Mouse (Mus musculus): ENCODE data around the gene Pex6. TPM values are rescaled to one million over a fixed set of nuclear protein-coding genes. Genes with fewer than 3 reads are reported as not detected.

Pex6 gene
- total and polyA plus RNA-seq, 2 experiments from 2014 or later, result 6.5 to 22.2 TPM

GRCm38 (mm10) chr17:46772404-46773277 lies 61.4 kb downstream of the Pex6 start, which contains the start of gene 2310039H08Rik:
Gene 2310039H08Rik (plus strand): TSS chr17:46772635.
- WGBS, result under 1% methylated on average over 50 of the region's 50 CpGs
- DNase-seq (ENCODE audit: low spot score) (peak; percentile 86), ATAC-seq (ENCODE audit: insufficient read depth, low read depth) (peak; percentile 91)
- peak within 1 kb of the TSS; percentile 77 for H3K9ac ChIP-seq (replicated peaks; ENCODE audit: low read depth, low read length)
- peak; percentile 3; the same call in 1 of the 2 replicates for TF ChIP-seq EP300 (IDR thresholded peaks at IDR 0.05; ENCODE audit: low read depth)
- TF ChIP-seq CTCF (IDR thresholded peaks at IDR 0.05; ENCODE audit: low read depth), result no peak
- no peaks in the 10 kb centered on the region for H3K4me1 ChIP-seq (ENCODE audit: control insufficient read depth, insufficient read depth)
- H3K4me3 ChIP-seq (ENCODE audit: low read depth, low read length), result peak within 1 kb of the TSS; percentile 97
- peaks cover 33% of the 10 kb centered on the region for H3K36me3 ChIP-seq (replicated peaks; ENCODE audit: control insufficient read depth, insufficient read depth, low read length)
- H3K27ac ChIP-seq (ENCODE audit: low read depth), result peak within 1 kb of the TSS; percentile 88
- H3K9me3 ChIP-seq (replicated peaks; ENCODE audit: control insufficient read depth, low read length), result no peaks in the 10 kb centered on the region
- peak within 1 kb of the TSS; percentile 97 for H3K4me2 ChIP-seq (ENCODE audit: low read depth, low read length)
- no peaks in the 10 kb centered on the region for H3K27me3 ChIP-seq (ENCODE audit: control insufficient read depth, insufficient read depth, low read length)

DNA sequence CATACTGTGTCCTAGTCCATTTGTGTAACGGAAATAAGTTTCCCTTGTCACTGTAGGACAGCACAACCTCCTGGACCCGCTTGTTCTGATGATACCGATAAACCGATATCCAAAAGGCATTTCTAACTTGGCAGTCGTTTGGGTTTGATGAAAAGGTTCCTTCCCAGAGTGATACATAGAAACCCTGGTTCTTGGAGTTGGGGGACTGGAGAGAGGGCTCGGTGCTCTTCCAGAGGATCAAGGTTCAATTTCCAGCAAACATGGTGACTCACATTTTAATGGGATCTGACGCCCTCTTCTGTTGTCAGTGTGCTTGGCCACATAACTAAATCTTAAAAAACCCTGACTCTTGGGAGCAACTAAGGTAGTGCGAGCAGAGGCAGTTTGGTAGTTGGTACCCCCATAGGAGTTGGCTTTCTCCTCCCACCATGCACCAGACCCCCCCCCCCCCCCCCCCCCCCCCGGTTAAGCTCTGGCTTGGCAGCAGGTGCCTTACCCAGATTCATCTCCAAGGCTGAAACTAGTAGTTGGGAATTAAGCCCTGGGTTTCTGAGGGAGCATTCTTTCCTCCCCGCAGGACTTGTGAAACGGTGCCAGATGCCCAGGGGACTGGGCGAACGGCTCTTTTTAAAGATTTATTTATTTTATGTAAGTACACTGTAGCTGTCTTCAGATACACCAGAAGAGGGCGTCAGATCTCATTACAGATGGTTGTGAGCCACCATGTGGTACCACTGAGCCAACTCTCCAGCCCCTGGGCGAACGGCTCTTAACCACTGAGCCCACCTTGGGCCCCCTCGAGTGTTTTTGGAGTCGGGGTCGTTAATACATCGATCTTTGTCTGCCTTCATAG lies 62.2 kb downstream of the Pex6 start:
- Histone ChIP-seq H3K9ac (replicated peaks; ENCODE audit: low read depth, low read length) (peak overlapping the region; percentile 77), H3K9me3 (replicated peaks; ENCODE audit: control insufficient read depth, low read length) (no peaks in the 10 kb centered on the region), H3K27me3 (ENCODE audit: control insufficient read depth, insufficient read depth, low read length) (no peaks in the 10 kb centered on the region), H3K4me1 (ENCODE audit: control insufficient read depth, insufficient read depth) (no peaks in the 10 kb centered on the region), H3K4me2 (ENCODE audit: low read depth, low read length) (peak overlapping the region; percentile 97), H3K36me3 (replicated peaks; ENCODE audit: control insufficient read depth, insufficient read depth, low read length) (peaks cover 41% of the 10 kb centered on the region), H3K4me3 (ENCODE audit: low read depth, low read length) (peak overlapping the region; percentile 97), H3K27ac (ENCODE audit: low read depth) (peak overlapping the region; percentile 88)
- DNase-seq (ENCODE audit: low spot score) (no peak), ATAC-seq (ENCODE audit: insufficient read depth, low read depth) (no peak)
- WGBS, result 12% methylated on average over 19 of the region's 20 CpGs
- no peak for TF ChIP-seq CTCF (IDR thresholded peaks at IDR 0.05; ENCODE audit: low read depth)
- TF ChIP-seq EP300 (IDR thresholded peaks at IDR 0.05; ENCODE audit: low read depth), result no peak

GRCm38 (mm10) chr17:46774131-46774472 lies 62.8 kb downstream of the Pex6 start:
- H3K4me3 ChIP-seq (ENCODE audit: low read depth, low read length), result no peak overlapping the region
- no peaks in the 10 kb centered on the region for H3K9me3 ChIP-seq (replicated peaks; ENCODE audit: control insufficient read depth, low read length)
- no peak overlapping the region for H3K9ac ChIP-seq (replicated peaks; ENCODE audit: low read depth, low read length)
- no peaks in the 10 kb centered on the region for H3K27me3 ChIP-seq (ENCODE audit: control insufficient read depth, insufficient read depth, low read length)
- H3K27ac ChIP-seq (ENCODE audit: low read depth), result no peak overlapping the region
- H3K36me3 ChIP-seq (replicated peaks; ENCODE audit: control insufficient read depth, insufficient read depth, low read length), result peaks cover 47% of the 10 kb centered on the region
- 38% methylated on average over 2 of the region's 2 CpGs for WGBS
- DNase-seq (ENCODE audit: low spot score) (no peak), ATAC-seq (ENCODE audit: insufficient read depth, low read depth) (no peak)
- H3K4me2 ChIP-seq (ENCODE audit: low read depth, low read length), result no peak overlapping the region
- TF ChIP-seq CTCF (IDR thresholded peaks at IDR 0.05; ENCODE audit: low read depth) (no peak), EP300 (IDR thresholded peaks at IDR 0.05; ENCODE audit: low read depth) (no peak)
- no peaks in the 10 kb centered on the region for H3K4me1 ChIP-seq (ENCODE audit: control insufficient read depth, insufficient read depth)

DNA sequence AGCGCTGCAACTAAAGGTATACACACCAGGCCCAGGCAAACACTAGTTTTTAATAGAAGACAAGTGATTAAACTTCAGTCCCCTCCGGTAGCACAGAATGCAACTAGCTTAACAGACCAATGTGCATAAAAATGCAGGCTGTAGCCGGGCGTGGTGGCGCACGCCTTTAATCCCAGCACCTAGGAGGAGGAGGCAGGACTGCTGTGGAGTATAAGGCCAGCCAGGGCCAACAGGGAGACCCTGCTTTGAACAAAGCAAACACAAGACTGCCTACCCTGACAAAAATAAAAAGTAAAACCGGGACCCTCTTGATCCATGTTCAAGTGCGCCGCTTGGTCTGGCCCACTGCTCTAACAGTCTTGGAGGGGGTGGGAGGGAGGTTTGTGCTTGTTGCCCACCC lies 63.8 kb downstream of the Pex6 start:
- Histone ChIP-seq H3K4me1 (ENCODE audit: control insufficient read depth, insufficient read depth) (no peaks in the 10 kb centered on the region), H3K36me3 (replicated peaks; ENCODE audit: control insufficient read depth, insufficient read depth, low read length) (peaks cover 57% of the 10 kb centered on the region), H3K27ac (ENCODE audit: low read depth) (no peak overlapping the region), H3K27me3 (ENCODE audit: control insufficient read depth, insufficient read depth, low read length) (no peaks in the 10 kb centered on the region), H3K9ac (replicated peaks; ENCODE audit: low read depth, low read length) (no peak overlapping the region), H3K4me2 (ENCODE audit: low read depth, low read length) (no peak overlapping the region), H3K9me3 (replicated peaks; ENCODE audit: control insufficient read depth, low read length) (no peaks in the 10 kb centered on the region), H3K4me3 (ENCODE audit: low read depth, low read length) (no peak overlapping the region)
- ATAC-seq (ENCODE audit: insufficient read depth, low read depth) (no peak), DNase-seq (ENCODE audit: low spot score) (no peak)
- 90% methylated on average over 9 of the region's 9 CpGs for WGBS
- TF ChIP-seq CTCF (IDR thresholded peaks at IDR 0.05; ENCODE audit: low read depth) (no peak), EP300 (IDR thresholded peaks at IDR 0.05; ENCODE audit: low read depth) (no peak)

Other genes starting within 250 kb of the Pex6 start
- gene Ttbk1, start 223.8 kb upstream of the Pex6 start, total RNA-seq (2014; rRNA removed; ENCODE audit: low replicate concordance), result 0.31 and 0.80 TPM in 2 replicates
- 0.04 TPM in 2 replicates for gene Ttbk1, start 223.8 kb upstream of the Pex6 start, polyA plus RNA-seq (2015; fragmentation: Nextera tagmentation; extraction: Ambion mirVana)
- gene Dnph1, start 214.8 kb upstream of the Pex6 start, total RNA-seq (2014; rRNA removed; ENCODE audit: low replicate concordance), result 7.0 and 16.0 TPM in 2 replicates
- gene Dnph1, start 214.8 kb upstream of the Pex6 start, polyA plus RNA-seq (2015; fragmentation: Nextera tagmentation; extraction: Ambion mirVana), result 9.1 and 10.0 TPM in 2 replicates
- gene Cul9, start 165.1 kb upstream of the Pex6 start, total RNA-seq (2014; rRNA removed; ENCODE audit: low replicate concordance), result 12.7 and 20.3 TPM in 2 replicates
- 4.9 and 6.1 TPM in 2 replicates for gene Cul9, start 165.1 kb upstream of the Pex6 start, polyA plus RNA-seq (2015; fragmentation: Nextera tagmentation; extraction: Ambion mirVana)
- 192 and 271 TPM in 2 replicates for gene Srf, start 155.3 kb upstream of the Pex6 start, total RNA-seq (2014; rRNA removed; ENCODE audit: low replicate concordance)
- gene Srf, start 155.3 kb upstream of the Pex6 start, polyA plus RNA-seq (2015; fragmentation: Nextera tagmentation; extraction: Ambion mirVana), result 6.4 and 8.8 TPM in 2 replicates
- 57.9 and 70.4 TPM in 2 replicates for gene Ptk7, start 82.0 kb upstream of the Pex6 start, total RNA-seq (2014; rRNA removed; ENCODE audit: low replicate concordance)
- gene Ptk7, start 82.0 kb upstream of the Pex6 start, polyA plus RNA-seq (2015; fragmentation: Nextera tagmentation; extraction: Ambion mirVana), result 16.9 and 17.2 TPM in 2 replicates
- 26.2 and 29.0 TPM in 2 replicates for gene Klc4, start 65.4 kb upstream of the Pex6 start, total RNA-seq (2014; rRNA removed; ENCODE audit: low replicate concordance)
- gene Klc4, start 65.4 kb upstream of the Pex6 start, polyA plus RNA-seq (2015; fragmentation: Nextera tagmentation; extraction: Ambion mirVana), result 25.1 and 28.8 TPM in 2 replicates
- 96.7 and 116 TPM in 2 replicates for gene Mrpl2, start 65.2 kb upstream of the Pex6 start, total RNA-seq (2014; rRNA removed; ENCODE audit: low replicate concordance)
- 152 and 158 TPM in 2 replicates for gene Mrpl2, start 65.2 kb upstream of the Pex6 start, polyA plus RNA-seq (2015; fragmentation: Nextera tagmentation; extraction: Ambion mirVana)
- gene Cul7, start 61.1 kb upstream of the Pex6 start, total RNA-seq (2014; rRNA removed; ENCODE audit: low replicate concordance), result 92.7 and 95.5 TPM in 2 replicates
- 18.6 and 20.6 TPM in 2 replicates for gene Cul7, start 61.1 kb upstream of the Pex6 start, polyA plus RNA-seq (2015; fragmentation: Nextera tagmentation; extraction: Ambion mirVana)
- gene Rrp36, start 37.1 kb upstream of the Pex6 start, total RNA-seq (2014; rRNA removed; ENCODE audit: low replicate concordance), result 15.5 and 18.8 TPM in 2 replicates
- gene Rrp36, start 37.1 kb upstream of the Pex6 start, polyA plus RNA-seq (2015; fragmentation: Nextera tagmentation; extraction: Ambion mirVana), result 26.6 and 29.7 TPM in 2 replicates
- gene Mea1, start 32.7 kb upstream of the Pex6 start, total RNA-seq (2014; rRNA removed; ENCODE audit: low replicate concordance), result 40.2 and 44.0 TPM in 2 replicates
- gene Mea1, start 32.7 kb upstream of the Pex6 start, polyA plus RNA-seq (2015; fragmentation: Nextera tagmentation; extraction: Ambion mirVana), result 101 and 114 TPM in 2 replicates
- 117 and 133 TPM in 2 replicates for gene Klhdc3, start 30.5 kb upstream of the Pex6 start, total RNA-seq (2014; rRNA removed; ENCODE audit: low replicate concordance)
- gene Klhdc3, start 30.5 kb upstream of the Pex6 start, polyA plus RNA-seq (2015; fragmentation: Nextera tagmentation; extraction: Ambion mirVana), result 175 and 178 TPM in 2 replicates
- 46.3 and 46.6 TPM in 2 replicates for gene Ppp2r5d, start 6.4 kb upstream of the Pex6 start, total RNA-seq (2014; rRNA removed; ENCODE audit: low replicate concordance)
- 25.2 and 27.1 TPM in 2 replicates for gene Ppp2r5d, start 6.4 kb upstream of the Pex6 start, polyA plus RNA-seq (2015; fragmentation: Nextera tagmentation; extraction: Ambion mirVana)
- gene Gnmt, start 17.7 kb downstream of the Pex6 start, total RNA-seq (2014; rRNA removed; ENCODE audit: low replicate concordance), result 1.1 and 2.7 TPM in 2 replicates
- gene Gnmt, start 17.7 kb downstream of the Pex6 start, polyA plus RNA-seq (2015; fragmentation: Nextera tagmentation; extraction: Ambion mirVana), result 2.4 and 2.8 TPM in 2 replicates
- 37.9 and 44.5 TPM in 2 replicates for gene Cnpy3, start 40.8 kb downstream of the Pex6 start, total RNA-seq (2014; rRNA removed; ENCODE audit: low replicate concordance)
- gene Cnpy3, start 40.8 kb downstream of the Pex6 start, polyA plus RNA-seq (2015; fragmentation: Nextera tagmentation; extraction: Ambion mirVana), result 27.7 and 29.0 TPM in 2 replicates
- gene Ptcra, start 52.2 kb downstream of the Pex6 start, total RNA-seq (2014; rRNA removed; ENCODE audit: low replicate concordance), result 0.27 TPM in 1 of 2 replicates, not detected in the other
- not detected in 2 replicates for gene Ptcra, start 52.2 kb downstream of the Pex6 start, polyA plus RNA-seq (2015; fragmentation: Nextera tagmentation; extraction: Ambion mirVana)
- gene 2310039H08Rik, start 61.2 kb downstream of the Pex6 start, total RNA-seq (2014; rRNA removed; ENCODE audit: low replicate concordance), result 75.6 and 80.4 TPM in 2 replicates
- 74.9 and 76.4 TPM in 2 replicates for gene 2310039H08Rik, start 61.2 kb downstream of the Pex6 start, polyA plus RNA-seq (2015; fragmentation: Nextera tagmentation; extraction: Ambion mirVana)
- 34.6 and 44.3 TPM in 2 replicates for gene Rpl7l1, start 71.2 kb downstream of the Pex6 start, total RNA-seq (2014; rRNA removed; ENCODE audit: low replicate concordance)
- 72.9 and 77.7 TPM in 2 replicates for gene Rpl7l1, start 71.2 kb downstream of the Pex6 start, polyA plus RNA-seq (2015; fragmentation: Nextera tagmentation; extraction: Ambion mirVana)
- 3.6 and 17.2 TPM in 2 replicates for gene Bicral, start 147.0 kb downstream of the Pex6 start, total RNA-seq (2014; rRNA removed; ENCODE audit: low replicate concordance)
- 1.8 and 2.3 TPM in 2 replicates for gene Bicral, start 147.0 kb downstream of the Pex6 start, polyA plus RNA-seq (2015; fragmentation: Nextera tagmentation; extraction: Ambion mirVana)
- gene Tbcc, start 179.2 kb downstream of the Pex6 start, total RNA-seq (2014; rRNA removed; ENCODE audit: low replicate concordance), result 37.8 and 44.8 TPM in 2 replicates
- 43.6 and 43.7 TPM in 2 replicates for gene Tbcc, start 179.2 kb downstream of the Pex6 start, polyA plus RNA-seq (2015; fragmentation: Nextera tagmentation; extraction: Ambion mirVana)
- not detected in 2 replicates for gene Prph2, start 199.0 kb downstream of the Pex6 start, total RNA-seq (2014; rRNA removed; ENCODE audit: low replicate concordance)
- not detected in 2 replicates for gene Prph2, start 199.0 kb downstream of the Pex6 start, polyA plus RNA-seq (2015; fragmentation: Nextera tagmentation; extraction: Ambion mirVana)

All from heart, postnatal 0 days (tissue).